Mouse (Mus musculus): ENCODE data around the gene Akr1a1.

DNA sequence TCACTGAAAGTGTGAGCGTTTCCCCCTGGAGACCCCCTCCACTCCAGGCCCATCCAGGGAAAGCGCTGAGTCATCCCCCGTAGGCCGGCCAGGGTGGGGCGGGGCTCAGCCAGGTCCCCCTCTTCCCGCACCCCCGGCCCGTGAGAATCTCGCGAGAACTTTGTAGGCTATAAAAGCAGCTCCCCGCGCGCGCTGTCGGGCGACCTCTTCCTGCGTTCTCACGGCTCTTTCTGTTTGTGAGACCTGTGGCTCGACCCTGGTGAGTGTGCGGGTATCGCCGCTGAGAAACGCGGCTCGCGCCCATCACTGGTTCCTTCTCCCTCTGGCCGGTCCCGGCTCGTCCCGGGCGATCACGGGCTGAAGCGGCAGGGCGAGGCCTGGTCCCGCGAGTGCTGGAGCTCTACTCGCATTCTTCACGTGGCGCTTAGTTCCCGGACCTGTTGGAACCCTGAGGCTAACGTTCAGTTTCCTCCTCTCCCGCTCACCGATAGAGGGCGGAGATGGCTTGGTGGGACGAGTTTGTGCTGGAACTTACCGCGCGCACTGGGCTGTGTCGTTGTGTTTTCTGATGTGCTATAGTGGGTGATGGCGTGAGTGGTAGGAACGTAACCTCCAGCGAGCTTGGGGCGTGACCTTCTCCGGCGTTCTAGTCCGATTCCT is 34.1 kb upstream of the Akr1a1 start, which contains the start of gene Prdx1:
- TF ChIP-seq CHD2 (IDR thresholded peaks at IDR 0.05; ENCODE audit: low read length) (peak; percentile 99), MEF2A (IDR thresholded peaks at IDR 0.05; ENCODE audit: borderline replicate concordance, low read depth, low read length) (peak; percentile 23; the same call in 1 of the 2 replicates), POLR2A (IDR thresholded peaks at IDR 0.05; ENCODE audit: low read depth, low read length) (peak; percentile 100), EP300 (IDR thresholded peaks at IDR 0.05; ENCODE audit: low read length) (no peak), HCFC1 (IDR thresholded peaks at IDR 0.05; ENCODE audit: low read depth, low read length) (peak; percentile 73), CTCF (conservative IDR thresholded peaks at IDR 0.05 in 1 of 2, IDR thresholded peaks at IDR 0.05 in 1 of 2; ENCODE audit: low read depth in 2 of 2, low read length in 2 of 2) (peak in 1 of 2 experiments; percentile 73; a peak in 2 of 4 replicates), MAFK (IDR thresholded peaks at IDR 0.05; ENCODE audit: insufficient replicate concordance, low read length) (peak; percentile 96), MYC (IDR thresholded peaks at IDR 0.05; ENCODE audit: low read depth, low read length) (peak; percentile 60; the same call in 1 of the 2 replicates), UBTF (IDR thresholded peaks at IDR 0.05; ENCODE audit: low read depth, low read length) (no peak), ELF1 (IDR thresholded peaks at IDR 0.05; ENCODE audit: low read depth, low read length) (peak; percentile 80), TCF12 (IDR thresholded peaks at IDR 0.05; ENCODE audit: low read depth, low read length) (peak; percentile 92), SIN3A (IDR thresholded peaks at IDR 0.05; ENCODE audit: low read length) (peak; percentile 95), SMC3 (IDR thresholded peaks at IDR 0.05; ENCODE audit: low read depth, low read length) (peak; percentile 22; the same call in 1 of the 2 replicates), PAX5 (IDR thresholded peaks at IDR 0.05; ENCODE audit: low read length) (no peak)

All from CH12.LX (cell line).